Mouse (Mus musculus) stomach, postnatal 0 days (tissue): ENCODE data around the gene Gm10295. TPM values are rescaled to one million over a fixed set of nuclear protein-coding genes. Genes with fewer than 3 reads are reported as not detected.

ENCODE experiments used
- ATAC-seq: fragments of 200-750 bp; cut with Nextera tagmentation; 2 replicates; pipeline ENCODE4 v1.8.0; 2017; ENCODE audit not compliant: low FRiP score, low TSS enrichment
- DNase-seq: peaks from one replicate; pipeline ENCODE4 v3.0.0-alpha.2; 2016; ENCODE audit warnings: low spot score
- H3K27ac ChIP-seq: fragments of 300-500 bp; sonication (generic); replicated peaks from 2 replicates; pipeline ENCODE4 v1.5.1; 2014; ENCODE audit warnings: mild to moderate bottlenecking, control low read depth
- H3K27me3 ChIP-seq: fragments of 300-500 bp; sonication (generic); 2 replicates; pipeline ENCODE4 v1.6.1; 2014; ENCODE audit warnings: low read length; ENCODE audit not compliant: control insufficient read depth, insufficient read depth
- H3K36me3 ChIP-seq: fragments of 300-500 bp; sonication (generic); 2 replicates; pipeline ENCODE4 v1.6.1; 2014; ENCODE audit warnings: low read length, mixed read lengths; ENCODE audit not compliant: control insufficient read depth, insufficient read depth
- H3K4me1 ChIP-seq: fragments of 300-500 bp; sonication (generic); replicated peaks from 2 replicates; pipeline ENCODE4 v1.6.1; 2014; ENCODE audit warnings: antibody characterized with exemption; ENCODE audit not compliant: control insufficient read depth, insufficient read depth
- H3K4me2 ChIP-seq: fragments of 300-500 bp; sonication (generic); replicated peaks from 2 replicates; pipeline ENCODE4 v1.6.1; 2014; ENCODE audit warnings: low read depth, mild to moderate bottlenecking, control low read depth, moderate library complexity
- H3K4me3 ChIP-seq: fragments of 300-500 bp; sonication (generic); 2 replicates; pipeline ENCODE4 v1.5.1; 2014; ENCODE audit warnings: low read depth, low read length, control low read depth
- H3K9ac ChIP-seq: fragments of 300-500 bp; sonication (generic); 2 replicates; pipeline ENCODE4 v1.6.1; 2014; ENCODE audit warnings: mild to moderate bottlenecking, low read length, control low read depth, mixed read lengths
- H3K9me3 ChIP-seq: fragments of 300-500 bp; sonication (generic); 2 replicates; pipeline ENCODE4 v1.6.1; 2016; ENCODE audit warnings: low read length; ENCODE audit not compliant: control insufficient read depth
- CTCF ChIP-seq: IDR thresholded peaks from 2 replicates; pipeline ENCODE4 v1.5.1; 2016; ENCODE audit warnings: antibody characterized with exemption, low read depth, mild to moderate bottlenecking, moderate library complexity
- EP300 ChIP-seq: optimal IDR thresholded peaks from 2 replicates; pipeline ENCODE3; 2016; ENCODE audit warnings: antibody characterized with exemption
- WGBS: fragments of 180-500 bp; shearing (Covaris S2); extraction: QIAGEN DNeasy Blood & Tissue Kit; methylation state at CpG from one replicate; pipeline ENCODE4 v1.1.7; 2014; 5-methylcytosine and 5-hydroxymethylcytosine counted together
- polyA plus RNA-seq: library from polyadenylated mRNA; unstranded; fragments of >200 nt; fragmentation: Nextera tagmentation; extraction: Ambion mirVana; gene quantifications from 2 replicates; pipeline ENCODE4 v1.2.1, GENCODE M21; 2015

Gm10295 gene
- 0.07 TPM in 1 of 2 replicates, not detected in the other for polyA plus RNA-seq

GRCm38 (mm10) chr7:71351364-71351763, at the start of gene Gm10295:
TSS of gene Gm10295 (minus strand) at chr7:71351485.
- WGBS = 23% methylated on average over 11 of the region's 11 CpGs
- Histone ChIP-seq H3K4me2 (0 out of 2 replicates have a peak within 1 kb of the TSS, but pooled peaks have one; percentile 3), H3K9ac (no peak within 1 kb of the TSS), H3K27me3 (no peaks in the 10 kb centered on the region), H3K4me1 (no peaks in the 10 kb centered on the region), H3K36me3 (no peaks in the 10 kb centered on the region), H3K9me3 (no peaks in the 10 kb centered on the region), H3K4me3 (no peak within 1 kb of the TSS), H3K27ac (no peak within 1 kb of the TSS)
- DNase-seq = no peak
- ATAC-seq = no peak
- no peak for TF ChIP-seq EP300
- no peak for TF ChIP-seq CTCF

GRCm38 (mm10) chr7:71401032-71401431, 49.7 kb upstream of the Gm10295 start:
- WGBS = 37% methylated on average over 2 of the region's 2 CpGs
- Histone ChIP-seq H3K9me3 (no peaks in the 10 kb centered on the region), H3K4me2 (no peak overlapping the region), H3K36me3 (no peaks in the 10 kb centered on the region), H3K4me3 (no peak overlapping the region), H3K9ac (no peak overlapping the region), H3K27ac (no peak overlapping the region), H3K27me3 (no peaks in the 10 kb centered on the region), H3K4me1 (no peaks in the 10 kb centered on the region)
- TF ChIP-seq CTCF = no peak
- TF ChIP-seq EP300 = no peak
- no peak for ATAC-seq
- DNase-seq = no peak

- DNase-seq (no peak), ATAC-seq (no peak)
- TF ChIP-seq EP300 = no peak
- TF ChIP-seq CTCF = no peak
- no peaks in the 10 kb centered on the region for H3K4me1 ChIP-seq
- H3K9ac ChIP-seq = no peak overlapping the region
- no peaks in the 10 kb centered on the region for H3K36me3 ChIP-seq
- WGBS = 53% methylated on average over 5 of the region's 5 CpGs
- no peak overlapping the region for H3K27ac ChIP-seq
- no peak overlapping the region for H3K4me2 ChIP-seq
- no peaks in the 10 kb centered on the region for H3K9me3 ChIP-seq
- H3K27me3 ChIP-seq = no peaks in the 10 kb centered on the region
- no peak overlapping the region for H3K4me3 ChIP-seq
Measured at GRCm38 (mm10) chr7:71399891-71400632, 48.8 kb upstream of the Gm10295 start.

GRCm38 (mm10) chr7:71398959-71399756, 47.9 kb upstream of the Gm10295 start:
- 74% methylated on average over 10 of the region's 10 CpGs for WGBS
- no peaks in the 10 kb centered on the region for H3K9me3 ChIP-seq
- no peak overlapping the region for H3K4me2 ChIP-seq
- H3K27me3 ChIP-seq = no peaks in the 10 kb centered on the region
- no peaks in the 10 kb centered on the region for H3K4me1 ChIP-seq
- TF ChIP-seq CTCF (no peak), EP300 (no peak)
- DNase-seq = no peak
- ATAC-seq = no peak
- H3K4me3 ChIP-seq = no peak overlapping the region
- no peak overlapping the region for H3K27ac ChIP-seq
- H3K36me3 ChIP-seq = no peaks in the 10 kb centered on the region
- no peak overlapping the region for H3K9ac ChIP-seq

- DNase-seq = no peak
- TF ChIP-seq EP300 (no peak), CTCF (no peak)
- 28% methylated on average over 1 of the region's 1 CpGs for WGBS
Measured at GRCm38 (mm10) chr7:71398389-71398788, 47.1 kb upstream of the Gm10295 start.

GRCm38 (mm10) chr7:71392795-71393341, 41.6 kb upstream of the Gm10295 start:
- no peak for ATAC-seq

More at GRCm38 (mm10) chr7:71398389-71398788, 47.1 kb upstream of the Gm10295 start:
- no peak overlapping the region for H3K4me3 ChIP-seq
- H3K36me3 ChIP-seq = no peaks in the 10 kb centered on the region
- no peaks in the 10 kb centered on the region for H3K9me3 ChIP-seq
- H3K4me2 ChIP-seq = no peak overlapping the region
- H3K9ac ChIP-seq = no peak overlapping the region
- no peak for ATAC-seq
- H3K27me3 ChIP-seq = no peaks in the 10 kb centered on the region
- no peak overlapping the region for H3K27ac ChIP-seq
- no peaks in the 10 kb centered on the region for H3K4me1 ChIP-seq

More at GRCm38 (mm10) chr7:71392795-71393341, 41.6 kb upstream of the Gm10295 start:
- Histone ChIP-seq H3K9ac (no peak overlapping the region), H3K4me2 (no peak overlapping the region), H3K4me1 (no peaks in the 10 kb centered on the region), H3K27me3 (no peaks in the 10 kb centered on the region), H3K4me3 (no peak overlapping the region), H3K27ac (no peak overlapping the region), H3K9me3 (no peaks in the 10 kb centered on the region), H3K36me3 (no peaks in the 10 kb centered on the region)
- TF ChIP-seq EP300 = no peak
- no peak for TF ChIP-seq CTCF
- 21% methylated on average over 4 of the region's 4 CpGs for WGBS
- no peak for DNase-seq
